Mouse (Mus musculus): ENCODE data around the gene Mob3b.
A peak's percentile ranks its signal among the peaks of the same experiment; 100 is the strongest.

Mob3b gene

DNA sequence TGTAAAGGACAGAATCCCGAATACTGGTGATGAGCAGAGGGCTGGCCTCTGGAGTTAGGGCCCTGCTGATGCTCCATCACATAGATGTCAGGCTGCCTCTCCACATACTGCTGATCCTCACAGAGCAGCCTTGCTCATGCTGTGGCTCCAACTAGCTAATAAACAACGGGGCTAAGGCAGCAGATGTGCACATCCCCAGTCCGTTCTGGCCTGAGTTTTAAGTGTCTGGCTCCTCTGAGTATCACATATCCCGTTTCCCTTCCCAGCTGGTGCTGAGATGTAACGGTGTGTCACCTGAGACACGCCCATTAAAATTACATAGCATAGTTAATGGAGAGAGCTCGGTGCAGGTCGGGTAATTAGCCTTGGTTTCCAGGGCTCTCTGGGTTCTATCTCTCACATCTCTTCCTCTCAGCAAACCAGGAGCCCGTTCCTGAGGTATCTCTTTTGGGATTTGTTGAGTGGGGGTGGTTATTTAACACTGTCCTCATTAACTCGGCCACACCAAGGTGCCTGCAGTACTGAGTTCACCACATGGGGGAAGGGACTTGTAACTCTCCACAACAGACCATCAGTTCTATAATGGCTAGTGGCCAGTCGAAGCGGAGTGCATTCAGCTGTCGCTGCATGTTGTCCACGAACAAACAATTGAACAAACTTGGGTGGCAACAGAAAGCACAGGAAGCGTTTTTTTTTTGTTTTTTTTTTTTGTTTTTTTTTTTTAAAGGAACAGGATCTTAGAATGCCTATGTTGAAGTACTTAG is 92.0 kb downstream of the Mob3b start:
- DNase-seq (ENCODE audit: inconsistent ontology term) = peak; percentile 58

DNA sequence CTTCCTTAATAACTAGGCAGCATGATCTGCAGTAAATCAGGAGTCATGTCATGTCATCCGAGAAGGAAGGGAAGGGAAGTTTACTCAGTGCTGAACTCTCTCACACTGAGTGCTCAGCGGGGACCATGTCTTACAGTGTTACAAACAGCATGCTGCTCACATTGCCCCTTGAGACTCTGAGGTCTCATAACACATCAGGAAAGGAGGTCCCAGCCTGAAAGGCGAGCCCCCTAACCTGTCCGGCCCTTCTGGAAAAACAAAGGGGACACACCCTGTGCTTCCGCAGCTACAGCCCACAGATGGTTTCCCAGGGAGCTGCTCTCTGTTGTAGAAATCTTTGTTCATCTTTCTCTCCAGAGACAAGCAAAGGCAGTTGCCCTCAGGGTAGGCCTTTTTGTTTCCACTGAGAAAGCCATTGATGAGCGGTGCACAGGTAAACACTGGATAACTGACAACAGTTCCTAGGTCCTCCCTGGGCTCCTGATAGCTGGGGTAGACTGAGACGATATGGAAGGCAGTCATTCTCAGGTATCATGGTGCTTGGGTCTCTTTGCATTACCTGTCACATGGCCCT is 94.1 kb downstream of the Mob3b start:
- DNase-seq (ENCODE audit: inconsistent ontology term) = no peak

GRCm38 (mm10) chr4:35060964-35061363 is 96.3 kb downstream of the Mob3b start:
- DNase-seq (ENCODE audit: inconsistent ontology term) = no peak

DNA sequence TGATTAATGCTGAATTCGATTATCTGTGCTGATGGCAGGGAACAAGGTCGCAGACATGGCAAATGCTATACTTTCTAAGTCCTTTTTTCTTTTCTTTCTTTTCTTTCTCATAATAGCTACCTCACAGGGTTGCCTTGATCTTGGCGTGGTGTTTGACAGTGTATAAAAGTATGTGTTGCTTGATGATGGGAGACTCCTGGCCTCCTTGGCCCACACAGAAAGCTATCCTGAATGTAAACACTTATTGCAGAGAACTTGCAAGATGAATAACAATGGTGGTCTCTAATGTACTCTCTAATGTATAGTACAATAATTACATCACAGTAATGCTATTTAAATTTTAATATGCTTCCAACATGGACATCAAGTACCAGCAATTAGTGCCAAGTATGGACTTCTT is 96.9 kb downstream of the Mob3b start:
- no peak for DNase-seq (ENCODE audit: inconsistent ontology term)

- DNase-seq (ENCODE audit: inconsistent ontology term) = no peak
These were observed 102.9 kb downstream of the Mob3b start for GRCm38 (mm10) chr4:35054362-35054761.

DNA sequence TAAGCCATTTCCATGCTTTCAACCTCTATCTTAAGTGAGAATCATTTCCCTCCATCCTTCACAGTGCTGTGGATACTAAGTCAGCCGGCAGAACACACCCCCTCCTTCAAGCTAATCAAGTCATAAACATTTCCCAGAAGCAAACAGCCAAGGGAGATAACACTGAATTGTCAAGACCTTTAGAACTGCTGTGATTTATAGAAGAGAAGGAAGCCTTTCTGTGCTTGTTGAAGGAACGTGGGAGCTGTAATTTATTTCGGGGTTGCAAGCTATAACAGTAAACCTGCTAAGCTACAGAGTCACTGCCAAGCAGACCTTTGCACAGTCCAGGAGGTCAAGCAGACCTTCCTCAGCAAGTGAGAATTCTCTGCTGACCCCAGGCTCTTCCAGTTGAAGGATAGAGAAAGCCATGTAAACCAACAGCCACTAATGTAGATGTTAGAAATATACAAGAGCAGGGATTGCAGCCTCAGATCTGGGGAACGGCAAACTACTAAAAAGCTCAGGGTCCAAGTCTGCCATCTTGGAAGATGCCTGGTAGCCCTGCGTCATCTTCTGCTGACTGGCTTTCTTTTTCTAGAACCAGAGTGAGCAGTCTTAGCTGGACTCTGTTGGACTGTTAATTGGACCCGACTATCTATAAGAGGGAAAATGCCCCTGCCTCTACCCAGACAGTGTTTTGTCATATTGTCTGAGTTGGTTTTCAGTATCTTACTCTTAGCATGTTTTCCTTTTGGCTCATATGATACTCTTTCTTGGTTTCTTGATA is 104.9 kb downstream of the Mob3b start:
- DNase-seq (ENCODE audit: inconsistent ontology term) = no peak

DNA sequence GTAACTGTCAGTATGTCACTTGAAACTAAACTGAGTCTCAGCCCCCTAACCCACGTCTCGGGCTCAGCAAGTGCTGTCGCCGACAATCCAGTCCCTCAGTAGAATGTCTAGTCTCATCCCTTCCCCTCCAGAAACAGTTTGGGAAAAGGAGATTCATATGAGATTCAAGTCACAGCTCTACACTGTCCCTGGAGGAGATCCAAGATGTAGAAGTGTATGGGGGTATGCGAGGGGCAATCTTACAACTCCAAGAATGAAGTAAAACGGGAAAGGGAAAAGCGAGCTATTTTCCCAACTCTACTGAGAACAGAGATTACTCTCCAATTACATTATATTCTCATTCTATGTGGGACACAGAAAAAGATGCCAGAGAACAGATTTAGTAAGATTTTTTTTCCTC is 106.1 kb downstream of the Mob3b start:
- no peak for DNase-seq (ENCODE audit: inconsistent ontology term)

DNA sequence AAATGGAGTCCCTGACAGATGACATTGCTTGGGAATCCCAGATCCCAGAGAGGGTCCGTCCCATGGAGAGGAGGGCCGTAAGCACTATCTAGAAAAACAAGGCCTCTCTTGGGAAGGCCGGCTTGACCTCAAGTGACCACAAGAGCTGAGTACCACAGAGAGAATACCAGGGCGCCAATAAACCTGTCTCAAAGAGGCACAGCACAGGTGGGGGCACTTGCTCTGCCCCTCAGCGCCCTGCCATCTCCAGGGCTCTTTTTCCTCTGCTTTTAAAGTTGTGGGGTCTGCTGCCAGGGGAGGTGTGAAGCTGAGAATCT is 107.6 kb downstream of the Mob3b start:
- DNase-seq (ENCODE audit: inconsistent ontology term) = no peak

DNA sequence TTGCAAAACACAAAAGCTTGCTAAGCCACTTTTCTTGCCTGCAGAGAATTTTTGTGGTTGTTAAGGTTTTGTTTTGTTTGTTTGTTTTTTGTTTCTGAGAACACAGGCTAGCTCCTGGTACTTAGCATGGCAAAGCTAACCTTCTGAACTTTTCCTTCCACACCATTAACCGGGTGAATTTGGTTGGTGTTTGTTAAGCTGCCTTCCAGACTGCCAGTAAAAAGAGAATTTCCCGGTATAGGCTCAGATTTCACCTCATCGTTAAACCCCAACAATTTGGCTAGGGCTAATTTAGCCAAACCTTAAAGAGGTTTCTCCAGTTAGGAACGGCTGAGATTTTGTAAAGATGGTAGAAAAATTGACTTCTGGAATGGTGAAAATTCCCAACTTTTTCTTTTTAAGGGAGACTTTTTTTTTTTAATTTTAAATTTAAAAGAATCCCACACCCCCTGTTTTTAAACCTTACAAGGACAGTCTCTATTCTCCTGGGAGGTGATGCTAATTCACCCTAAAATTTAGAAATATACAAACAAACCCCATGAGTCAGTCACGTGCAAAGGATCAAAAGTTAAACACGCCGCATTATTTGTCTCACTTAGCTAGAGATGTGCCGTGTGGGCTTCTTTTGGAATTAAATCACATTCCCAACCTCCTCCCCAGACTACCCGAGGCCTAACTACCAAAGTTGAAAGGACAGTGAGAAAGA is 108.1 kb downstream of the Mob3b start:
- peak; percentile 45 for DNase-seq (ENCODE audit: inconsistent ontology term)

DNA sequence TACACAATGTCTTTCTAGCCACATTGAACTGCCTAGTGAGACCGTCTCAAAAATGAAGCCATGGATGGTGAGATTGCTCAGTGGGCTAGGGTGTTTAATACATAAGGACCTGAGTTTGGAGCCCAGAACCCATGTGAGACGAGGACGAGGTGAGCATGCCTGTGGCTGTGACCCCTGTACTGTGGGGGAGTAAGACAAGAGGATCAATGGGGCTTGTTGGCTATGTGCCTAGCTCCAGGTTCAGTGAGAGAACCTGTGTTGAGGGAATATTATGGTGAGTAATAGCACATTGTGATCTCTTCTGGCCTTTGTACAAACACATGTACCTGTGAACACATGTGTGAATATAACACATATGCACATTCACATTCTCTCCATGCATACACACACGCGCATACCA is 116.4 kb downstream of the Mob3b start:
- no peak for DNase-seq (ENCODE audit: inconsistent ontology term)

DNA sequence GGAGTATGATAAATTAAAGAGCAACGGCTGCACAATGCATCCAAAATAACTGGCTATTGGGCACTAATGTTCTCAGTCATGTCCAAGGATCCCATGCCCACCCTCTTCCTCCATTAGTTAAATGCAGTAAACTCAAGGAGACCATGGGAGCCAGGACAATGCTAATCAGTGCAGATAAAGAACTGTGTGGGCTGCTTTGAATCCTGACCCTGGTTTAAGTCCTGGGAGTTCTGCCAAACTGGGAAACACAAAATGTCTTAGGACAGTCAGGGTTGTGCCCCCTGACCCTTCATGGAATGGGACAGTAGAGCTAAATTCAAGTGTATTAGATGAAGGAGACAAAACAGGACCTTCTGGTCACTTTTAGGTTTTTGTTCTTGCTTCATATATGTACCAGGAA is 117.0 kb downstream of the Mob3b start:
- no peak for DNase-seq (ENCODE audit: inconsistent ontology term)

DNA sequence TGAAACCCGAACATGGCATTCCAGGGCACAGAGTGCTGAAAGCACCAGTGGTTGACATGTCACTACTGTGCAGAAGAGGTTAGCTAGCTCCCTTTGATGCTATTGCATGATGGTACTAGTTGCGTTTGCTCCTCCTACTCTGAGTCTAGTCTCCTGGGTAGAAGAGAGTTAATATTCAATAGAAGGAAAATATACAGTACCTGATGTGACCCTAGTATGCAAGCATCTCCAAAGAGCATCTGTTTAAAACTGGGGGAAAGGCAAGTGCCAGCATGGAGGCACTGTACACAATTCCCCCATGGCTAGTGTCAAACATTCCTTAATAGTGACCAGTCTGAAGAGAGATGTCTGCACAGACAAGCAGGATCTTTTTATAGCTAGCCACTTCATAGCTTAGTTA is 119.5 kb downstream of the Mob3b start:
- DNase-seq (ENCODE audit: inconsistent ontology term) = peak; percentile 18

GRCm38 (mm10) chr4:35034504-35035290 is 122.6 kb downstream of the Mob3b start:
- no peak for DNase-seq (ENCODE audit: inconsistent ontology term)

DNA sequence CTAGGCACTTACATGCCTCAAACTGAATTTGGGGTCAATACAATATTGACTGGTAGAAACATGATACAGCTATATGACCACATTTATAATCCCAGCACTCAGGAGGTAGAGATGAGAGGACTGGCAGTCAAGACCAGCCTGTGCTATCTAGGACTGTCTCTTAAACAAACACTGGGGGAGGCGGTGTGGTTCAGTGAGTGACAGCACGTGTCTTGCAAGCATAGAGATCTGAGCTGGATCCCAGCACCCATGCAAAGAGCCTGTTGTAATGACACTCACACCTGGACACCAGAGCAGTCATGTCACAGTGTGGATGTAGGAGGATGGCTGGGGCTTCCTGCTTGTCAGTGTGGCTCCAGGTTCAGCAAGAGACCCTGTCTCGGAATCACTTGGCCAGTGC is 124.5 kb downstream of the Mob3b start:
- no peak for DNase-seq (ENCODE audit: inconsistent ontology term)

- no peak for DNase-seq (ENCODE audit: inconsistent ontology term)
These were observed 125.7 kb downstream of the Mob3b start for GRCm38 (mm10) chr4:35031623-35032022.

GRCm38 (mm10) chr4:35031141-35031540 is 126.1 kb downstream of the Mob3b start:
- DNase-seq (ENCODE audit: inconsistent ontology term) = no peak

DNA sequence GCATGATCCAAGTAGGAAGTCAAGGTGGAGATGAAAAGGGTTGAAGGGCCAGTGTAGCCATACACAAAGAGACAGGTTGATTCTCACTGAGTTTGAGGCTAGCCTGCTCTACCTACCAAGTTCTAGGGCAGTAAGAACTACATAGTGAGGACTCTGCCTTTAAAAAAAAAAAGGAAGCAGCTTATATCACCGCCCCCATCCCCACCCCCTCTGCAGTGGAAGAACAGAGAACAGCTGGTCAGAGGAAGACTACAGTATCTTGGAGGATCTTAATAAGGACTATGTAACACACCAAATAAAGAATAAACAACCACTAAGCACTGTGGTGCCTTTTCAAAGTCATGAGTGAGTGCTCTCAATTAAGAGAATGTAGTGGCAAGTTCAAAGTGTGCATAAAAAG is 138.9 kb downstream of the Mob3b start:
- DNase-seq (ENCODE audit: inconsistent ontology term) = no peak

DNA sequence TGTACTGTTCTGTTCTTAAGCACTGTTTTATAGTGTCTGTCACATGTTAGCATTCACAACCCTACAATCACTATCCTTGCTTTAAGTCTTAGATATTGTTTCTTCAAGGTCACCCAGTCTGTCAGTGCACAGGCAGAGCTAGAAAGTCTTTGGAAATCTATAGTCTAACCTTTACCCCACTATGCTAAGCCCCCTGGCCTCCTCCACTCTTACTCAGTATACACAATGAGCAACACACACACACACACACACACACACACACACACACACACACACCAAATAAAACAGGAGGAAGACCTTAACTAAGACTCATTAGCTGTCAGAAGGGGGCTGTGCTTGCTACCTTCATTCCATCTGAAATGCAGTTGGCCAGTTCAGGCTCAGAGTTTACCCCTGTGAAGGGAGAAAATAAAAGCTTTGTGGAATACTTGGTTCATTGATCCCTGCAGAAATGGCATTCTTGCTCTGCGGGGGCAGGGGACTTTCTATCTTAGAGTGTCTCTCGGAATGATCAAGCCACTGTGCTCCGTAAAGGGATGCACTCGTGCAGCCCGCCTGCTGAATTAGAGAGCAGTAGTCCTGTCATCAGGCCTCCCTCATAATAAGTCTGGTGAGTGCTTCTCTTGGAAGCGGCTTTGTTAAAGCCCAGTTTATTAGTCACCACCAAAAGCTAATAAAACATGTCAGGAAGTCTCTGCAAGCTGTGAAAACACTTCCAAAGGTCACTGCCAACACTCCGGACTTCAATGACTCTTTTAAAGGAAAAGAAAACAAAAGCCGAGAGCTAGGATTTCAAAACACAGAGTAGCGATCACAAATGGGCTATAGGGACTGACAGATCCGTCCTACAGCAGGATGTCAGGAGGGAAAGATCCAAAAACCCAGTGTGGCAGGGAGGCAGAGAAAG is 144.6 kb downstream of the Mob3b start:
- peak; percentile 69 for DNase-seq (ENCODE audit: inconsistent ontology term)

GRCm38 (mm10) chr4:35006541-35007260 is 150.6 kb downstream of the Mob3b start:
- DNase-seq (ENCODE audit: inconsistent ontology term) = peak; percentile 85

- peak; percentile 71 for DNase-seq (ENCODE audit: inconsistent ontology term)
These were observed 151.2 kb downstream of the Mob3b start for GRCm38 (mm10) chr4:35006056-35006455.

Measured in Muller cell, postnatal 12 days (primary cell).